Mouse (Mus musculus): ENCODE data around the gene Cks2. TPM values are rescaled to one million over a fixed set of nuclear protein-coding genes. Genes with fewer than 3 reads are reported as not detected.

The Cks2 gene
- polyA plus RNA-seq, 1 experiment from 2014 or later, result 69.3 TPM

DNA sequence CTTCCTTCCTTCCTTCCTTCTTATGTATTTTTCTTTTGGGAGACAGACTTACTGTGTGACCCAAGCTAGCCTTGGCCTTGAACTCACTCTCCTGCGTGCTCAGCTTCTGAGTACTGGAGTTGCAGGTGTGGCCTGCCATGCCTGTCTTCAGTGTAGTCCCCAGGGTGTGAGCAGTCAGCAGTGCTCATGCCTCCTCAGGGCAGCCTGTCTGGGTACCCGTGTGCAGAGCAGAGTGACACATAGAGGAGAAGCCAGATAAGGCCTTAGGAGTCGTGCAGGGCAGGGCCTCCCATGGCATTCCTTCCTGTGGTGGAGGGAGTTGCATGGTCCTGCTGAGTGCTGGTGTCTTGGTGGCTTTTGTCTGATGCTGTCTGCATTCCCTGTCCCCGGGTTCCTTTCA lies 34.3 kb downstream of the Cks2 start:
- no peaks in the 10 kb centered on the region for H3K4me1 ChIP-seq (ENCODE audit: control insufficient read depth, insufficient read depth, low read length)

DNA sequence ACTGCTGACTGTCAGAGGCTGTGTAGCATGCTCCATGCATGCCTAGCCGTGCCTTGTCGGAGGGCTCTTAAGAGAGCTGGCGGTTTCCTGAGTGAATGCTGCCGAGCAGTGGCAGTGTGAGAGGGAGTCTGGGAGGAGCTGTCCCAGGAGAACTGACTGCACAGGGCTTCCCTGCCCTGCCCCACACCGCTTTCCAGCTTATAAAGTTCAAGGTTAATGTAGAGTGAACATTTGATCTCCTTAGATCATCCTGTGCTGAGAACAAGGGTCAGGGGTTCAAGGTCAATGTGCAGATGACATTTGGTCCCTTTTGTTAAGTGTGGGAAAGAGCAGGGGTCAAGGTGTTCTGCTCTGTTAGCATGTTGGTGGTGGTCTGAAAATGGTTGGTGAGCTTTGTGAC lies 36.0 kb downstream of the Cks2 start:
- peaks cover 100% of the 10 kb centered on the region for H3K36me3 ChIP-seq (ENCODE audit: control insufficient read depth, insufficient read depth, low read length)
- H3K4me2 ChIP-seq (ENCODE audit: low read length), result no peak overlapping the region
- H3K27ac ChIP-seq (replicated peaks; ENCODE audit: low read depth, low read length), result no peak overlapping the region
- no peaks in the 10 kb centered on the region for H3K27me3 ChIP-seq (ENCODE audit: control insufficient read depth, insufficient read depth, low read length)
- no peak overlapping the region for H3K9ac ChIP-seq (replicated peaks; ENCODE audit: low read length)
- 90% methylated on average over 5 of the region's 5 CpGs for WGBS
- no peaks in the 10 kb centered on the region for H3K4me1 ChIP-seq (ENCODE audit: control insufficient read depth, insufficient read depth, low read length)
- H3K4me3 ChIP-seq (replicated peaks; ENCODE audit: low read depth, low read length), result no peak overlapping the region
- DNase-seq, result no peak
- no peaks in the 10 kb centered on the region for H3K9me3 ChIP-seq (ENCODE audit: control insufficient read depth, low read length)
- no peak for ATAC-seq (ENCODE audit: low FRiP score, low TSS enrichment)

More for the DNA sequence above, 34.3 kb downstream of the Cks2 start:
- Histone ChIP-seq H3K27ac (replicated peaks; ENCODE audit: low read depth, low read length) (no peak overlapping the region), H3K4me3 (replicated peaks; ENCODE audit: low read depth, low read length) (no peak overlapping the region), H3K4me2 (ENCODE audit: low read length) (no peak overlapping the region), H3K9ac (replicated peaks; ENCODE audit: low read length) (no peak overlapping the region), H3K9me3 (ENCODE audit: control insufficient read depth, low read length) (no peaks in the 10 kb centered on the region), H3K36me3 (ENCODE audit: control insufficient read depth, insufficient read depth, low read length) (peaks cover 100% of the 10 kb centered on the region), H3K27me3 (ENCODE audit: control insufficient read depth, insufficient read depth, low read length) (no peaks in the 10 kb centered on the region)
- no peak for DNase-seq
- WGBS, result 88% methylated on average over 4 of the region's 4 CpGs
- no peak for ATAC-seq (ENCODE audit: low FRiP score, low TSS enrichment)

DNA sequence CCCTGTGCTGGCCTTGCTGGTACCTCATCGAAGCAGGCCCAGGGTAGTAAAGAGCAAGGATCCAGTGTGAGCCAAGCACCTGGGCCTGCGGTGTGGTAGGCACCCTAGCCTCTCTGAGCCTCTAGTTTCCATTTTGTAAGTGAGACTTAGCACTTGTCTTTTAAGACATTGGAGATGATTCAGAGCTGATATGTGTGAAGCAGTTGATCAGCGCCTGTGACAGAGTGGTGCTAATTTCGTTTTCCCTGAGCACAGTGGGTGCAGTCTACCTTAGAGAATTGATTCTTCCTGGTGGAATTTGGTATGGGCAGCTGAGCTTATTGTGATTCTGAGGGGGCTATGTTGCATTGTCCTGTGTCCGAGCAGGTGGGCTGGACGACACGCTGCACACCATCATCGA lies 36.6 kb downstream of the Cks2 start:
- no peak overlapping the region for H3K4me3 ChIP-seq (replicated peaks; ENCODE audit: low read depth, low read length)
- H3K27ac ChIP-seq (replicated peaks; ENCODE audit: low read depth, low read length), result no peak overlapping the region
- no peaks in the 10 kb centered on the region for H3K9me3 ChIP-seq (ENCODE audit: control insufficient read depth, low read length)
- DNase-seq (no peak), ATAC-seq (ENCODE audit: low FRiP score, low TSS enrichment) (no peak)
- no peaks in the 10 kb centered on the region for H3K4me1 ChIP-seq (ENCODE audit: control insufficient read depth, insufficient read depth, low read length)
- H3K27me3 ChIP-seq (ENCODE audit: control insufficient read depth, insufficient read depth, low read length), result no peaks in the 10 kb centered on the region
- no peak overlapping the region for H3K9ac ChIP-seq (replicated peaks; ENCODE audit: low read length)
- no peak overlapping the region for H3K4me2 ChIP-seq (ENCODE audit: low read length)
- peaks cover 99% of the 10 kb centered on the region for H3K36me3 ChIP-seq (ENCODE audit: control insufficient read depth, insufficient read depth, low read length)
- WGBS, result 96% methylated on average over 8 of the region's 8 CpGs

GRCm38 (mm10) chr13:51685290-51685966 lies 40.4 kb downstream of the Cks2 start:
- Histone ChIP-seq H3K27ac (replicated peaks; ENCODE audit: low read depth, low read length) (no peak overlapping the region), H3K4me3 (replicated peaks; ENCODE audit: low read depth, low read length) (no peak overlapping the region), H3K36me3 (ENCODE audit: control insufficient read depth, insufficient read depth, low read length) (peaks cover 83% of the 10 kb centered on the region), H3K4me2 (ENCODE audit: low read length) (no peak overlapping the region), H3K9me3 (ENCODE audit: control insufficient read depth, low read length) (no peaks in the 10 kb centered on the region), H3K27me3 (ENCODE audit: control insufficient read depth, insufficient read depth, low read length) (no peaks in the 10 kb centered on the region), H3K9ac (replicated peaks; ENCODE audit: low read length) (no peak overlapping the region), H3K4me1 (ENCODE audit: control insufficient read depth, insufficient read depth, low read length) (no peaks in the 10 kb centered on the region)
- no peak for ATAC-seq (ENCODE audit: low FRiP score, low TSS enrichment)
- WGBS, result 93% methylated on average over 7 of the region's 7 CpGs
- no peak for DNase-seq

- no peak overlapping the region for H3K4me2 ChIP-seq (ENCODE audit: low read length)
- no peaks in the 10 kb centered on the region for H3K4me1 ChIP-seq (ENCODE audit: control insufficient read depth, insufficient read depth, low read length)
- H3K27me3 ChIP-seq (ENCODE audit: control insufficient read depth, insufficient read depth, low read length), result no peaks in the 10 kb centered on the region
- peaks cover 73% of the 10 kb centered on the region for H3K36me3 ChIP-seq (ENCODE audit: control insufficient read depth, insufficient read depth, low read length)
- DNase-seq (no peak), ATAC-seq (ENCODE audit: low FRiP score, low TSS enrichment) (no peak)
- WGBS, result 96% methylated on average over 5 of the region's 5 CpGs
- no peak overlapping the region for H3K27ac ChIP-seq (replicated peaks; ENCODE audit: low read depth, low read length)
- H3K9ac ChIP-seq (replicated peaks; ENCODE audit: low read length), result no peak overlapping the region
- no peak overlapping the region for H3K4me3 ChIP-seq (replicated peaks; ENCODE audit: low read depth, low read length)
- no peaks in the 10 kb centered on the region for H3K9me3 ChIP-seq (ENCODE audit: control insufficient read depth, low read length)
Observed at GRCm38 (mm10) chr13:51686966-51687365, 41.9 kb downstream of the Cks2 start.

- Histone ChIP-seq H3K27ac (replicated peaks; ENCODE audit: low read depth, low read length) (no peak overlapping the region), H3K9ac (replicated peaks; ENCODE audit: low read length) (no peak overlapping the region), H3K9me3 (ENCODE audit: control insufficient read depth, low read length) (no peaks in the 10 kb centered on the region), H3K36me3 (ENCODE audit: control insufficient read depth, insufficient read depth, low read length) (peaks cover 56% of the 10 kb centered on the region), H3K4me1 (ENCODE audit: control insufficient read depth, insufficient read depth, low read length) (no peaks in the 10 kb centered on the region), H3K4me2 (ENCODE audit: low read length) (no peak overlapping the region), H3K4me3 (replicated peaks; ENCODE audit: low read depth, low read length) (no peak overlapping the region), H3K27me3 (ENCODE audit: control insufficient read depth, insufficient read depth, low read length) (no peaks in the 10 kb centered on the region)
- 36% methylated on average over 3 of the region's 3 CpGs for WGBS
- ATAC-seq (ENCODE audit: low FRiP score, low TSS enrichment), result no peak
- no peak for DNase-seq
Observed at GRCm38 (mm10) chr13:51688688-51689087, 43.7 kb downstream of the Cks2 start.

DNA sequence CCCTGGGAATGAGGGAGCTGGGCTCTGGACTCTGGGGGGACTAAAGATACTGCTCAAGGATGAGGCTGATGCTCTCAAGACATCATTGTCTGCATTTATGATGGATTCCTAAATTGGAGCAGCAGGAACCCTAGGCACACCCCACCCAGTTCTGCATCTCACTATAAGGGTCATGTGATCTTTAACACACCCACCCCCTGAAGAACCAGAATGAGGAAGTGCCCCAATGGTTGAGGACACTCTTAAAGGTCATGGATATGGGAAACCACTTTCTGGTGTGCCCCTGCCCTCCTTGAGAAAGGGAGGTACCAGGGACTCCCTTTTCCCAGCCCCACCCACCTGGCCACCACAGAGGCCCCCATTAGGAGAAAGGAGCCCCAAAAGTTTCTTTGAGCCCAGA lies 51.4 kb downstream of the Cks2 start:
- no peaks in the 10 kb centered on the region for H3K9me3 ChIP-seq (ENCODE audit: control insufficient read depth, low read length)
- DNase-seq (no peak), ATAC-seq (ENCODE audit: low FRiP score, low TSS enrichment) (no peak)
- H3K4me2 ChIP-seq (ENCODE audit: low read length), result no peak overlapping the region
- no peaks in the 10 kb centered on the region for H3K27me3 ChIP-seq (ENCODE audit: control insufficient read depth, insufficient read depth, low read length)
- no peak overlapping the region for H3K27ac ChIP-seq (replicated peaks; ENCODE audit: low read depth, low read length)
- H3K4me3 ChIP-seq (replicated peaks; ENCODE audit: low read depth, low read length), result no peak overlapping the region
- H3K4me1 ChIP-seq (ENCODE audit: control insufficient read depth, insufficient read depth, low read length), result no peaks in the 10 kb centered on the region
- H3K36me3 ChIP-seq (ENCODE audit: control insufficient read depth, insufficient read depth, low read length), result peaks cover 4% of the 10 kb centered on the region; the same call in 1 of the 2 replicates
- H3K9ac ChIP-seq (replicated peaks; ENCODE audit: low read length), result no peak overlapping the region

DNA sequence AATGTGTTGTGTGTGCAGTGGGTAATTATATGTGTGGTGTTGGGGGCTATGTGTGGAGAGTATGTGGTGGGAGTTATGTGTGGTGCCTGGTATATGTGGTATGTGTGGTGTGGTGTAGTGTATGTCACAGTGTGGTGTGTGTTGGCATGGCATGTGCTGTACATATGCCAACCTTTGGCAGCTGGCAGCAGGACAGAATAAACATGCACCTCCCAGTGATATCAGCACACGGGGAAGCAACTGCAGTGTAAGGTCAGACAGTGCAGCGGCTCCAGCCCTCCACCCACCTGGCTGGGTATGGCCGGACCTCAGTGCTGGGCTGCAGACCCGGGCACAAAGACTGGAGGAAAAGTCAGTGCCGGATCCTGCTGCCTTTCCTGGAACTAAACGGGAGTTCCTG lies 52.4 kb downstream of the Cks2 start:
- Histone ChIP-seq H3K9ac (replicated peaks; ENCODE audit: low read length) (no peak overlapping the region), H3K4me3 (replicated peaks; ENCODE audit: low read depth, low read length) (no peak overlapping the region), H3K9me3 (ENCODE audit: control insufficient read depth, low read length) (no peaks in the 10 kb centered on the region), H3K36me3 (ENCODE audit: control insufficient read depth, insufficient read depth, low read length) (peaks cover 7% of the 10 kb centered on the region; the same call in 1 of the 2 replicates), H3K27me3 (ENCODE audit: control insufficient read depth, insufficient read depth, low read length) (no peaks in the 10 kb centered on the region), H3K27ac (replicated peaks; ENCODE audit: low read depth, low read length) (no peak overlapping the region), H3K4me1 (ENCODE audit: control insufficient read depth, insufficient read depth, low read length) (no peaks in the 10 kb centered on the region), H3K4me2 (ENCODE audit: low read length) (no peak overlapping the region)
- 92% methylated on average over 6 of the region's 6 CpGs for WGBS
- ATAC-seq (ENCODE audit: low FRiP score, low TSS enrichment) (no peak), DNase-seq (no peak)

DNA sequence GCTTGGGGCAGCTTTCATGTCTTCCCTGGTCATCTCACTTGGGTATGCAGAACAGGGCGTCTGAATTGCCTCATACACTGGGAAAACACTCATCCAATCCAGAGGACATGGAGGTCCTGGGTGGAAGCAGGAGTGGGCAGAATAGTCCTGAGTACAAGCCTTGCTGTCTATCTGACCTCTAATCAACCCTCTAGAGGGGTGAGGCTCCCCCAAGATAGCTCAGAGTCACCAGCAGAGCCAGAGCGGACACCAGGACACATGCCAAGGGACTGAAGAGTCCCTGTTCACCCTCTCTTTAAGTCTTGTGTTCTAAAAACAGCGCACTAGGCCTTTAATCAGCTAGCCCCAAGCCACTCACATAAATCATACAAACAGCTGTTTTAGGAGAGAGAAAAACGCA lies 52.9 kb downstream of the Cks2 start:
- 81% methylated on average over 4 of the region's 4 CpGs for WGBS
- DNase-seq (no peak), ATAC-seq (ENCODE audit: low FRiP score, low TSS enrichment) (no peak)
- no peaks in the 10 kb centered on the region for H3K9me3 ChIP-seq (ENCODE audit: control insufficient read depth, low read length)
- H3K4me2 ChIP-seq (ENCODE audit: low read length), result no peak overlapping the region
- peaks cover 9% of the 10 kb centered on the region; the same call in 1 of the 2 replicates for H3K36me3 ChIP-seq (ENCODE audit: control insufficient read depth, insufficient read depth, low read length)
- H3K27me3 ChIP-seq (ENCODE audit: control insufficient read depth, insufficient read depth, low read length), result no peaks in the 10 kb centered on the region
- H3K4me1 ChIP-seq (ENCODE audit: control insufficient read depth, insufficient read depth, low read length), result no peaks in the 10 kb centered on the region
- H3K27ac ChIP-seq (replicated peaks; ENCODE audit: low read depth, low read length), result no peak overlapping the region
- H3K4me3 ChIP-seq (replicated peaks; ENCODE audit: low read depth, low read length), result no peak overlapping the region
- H3K9ac ChIP-seq (replicated peaks; ENCODE audit: low read length), result no peak overlapping the region
